Mouse (Mus musculus) liver, embryonic 14.5 days (tissue): ENCODE data around the gene Acbd5. TPM values are rescaled to one million over a fixed set of nuclear protein-coding genes. Genes with fewer than 3 reads are reported as not detected.

Source experiments
- ATAC-seq: fragments of 200-750 bp; cut with Nextera tagmentation; 2 replicates; pipeline ENCODE4 v1.8.0; 2017; ENCODE audit warnings: moderate number of reproducible peaks, mild to moderate bottlenecking, moderate library complexity; ENCODE audit not compliant: insufficient read depth
- DNase-seq, 3 experiments: peaks; one replicate each; pipeline ENCODE4 v3.0.0-alpha.2; 2012 to 2013; ENCODE audit warnings: low read depth in 3 of 3, low spot score in 3 of 3
- H3K27ac ChIP-seq: fragments of 300-500 bp; sonication (generic); 2 replicates; pipeline ENCODE4 v1.5.1; 2014; ENCODE audit warnings: moderate library complexity, mild to moderate bottlenecking, control low read depth, inconsistent platforms
- H3K27me3 ChIP-seq: fragments of 300-500 bp; sonication (generic); 2 replicates; pipeline ENCODE4 v1.6.1; 2014; ENCODE audit warnings: mild to moderate bottlenecking, low read length, moderate library complexity; ENCODE audit not compliant: control insufficient read depth, insufficient read depth
- H3K36me3 ChIP-seq: fragments of 300-500 bp; sonication (generic); replicated peaks from 2 replicates; pipeline ENCODE4 v1.6.1; 2014; ENCODE audit warnings: low read depth; ENCODE audit not compliant: control insufficient read depth, insufficient read depth
- H3K4me1 ChIP-seq, 2 experiments: fragments of 200-500 bp in 1 of 2; fragments of 300-500 bp in 1 of 2; sonication (generic) in 1 of 2; replicated peaks; 2 replicates each; pipeline ENCODE4 v1.6.1; 2012 to 2014; ENCODE audit warnings: antibody characterized with exemption in 1 of 2, inconsistent platforms in 1 of 2, low read length in 1 of 2; ENCODE audit not compliant: control insufficient read depth in 2 of 2, insufficient read depth in 2 of 2
- H3K4me2 ChIP-seq: fragments of 300-500 bp; sonication (generic); 2 replicates; pipeline ENCODE4 v1.6.1; 2014; ENCODE audit warnings: low read depth, mild to moderate bottlenecking, control low read depth, moderate library complexity
- H3K4me3 ChIP-seq, 2 experiments: fragments of 200-500 bp in 1 of 2; fragments of 300-500 bp in 1 of 2; sonication (generic) in 1 of 2; 2 replicates each; pipeline ENCODE4 v1.5.1; 2012 to 2014; ENCODE audit warnings: low read depth in 2 of 2, low read length in 2 of 2, mild to moderate bottlenecking in 2 of 2, control low read depth in 1 of 2, inconsistent platforms in 1 of 2, moderate library complexity in 1 of 2; ENCODE audit not compliant: insufficient read depth in 1 of 2
- H3K9ac ChIP-seq: fragments of 300-500 bp; sonication (generic); replicated peaks from 2 replicates; pipeline ENCODE4 v1.6.1; 2014; ENCODE audit warnings: mild to moderate bottlenecking, control low read depth, moderate library complexity
- H3K9me3 ChIP-seq: fragments of 300-500 bp; sonication (generic); 2 replicates; pipeline ENCODE4 v1.6.1; 2016; ENCODE audit warnings: low read length, mixed read lengths; ENCODE audit not compliant: control insufficient read depth
- CTCF ChIP-seq: IDR thresholded peaks from 2 replicates; pipeline ENCODE4 v1.5.1; 2016; ENCODE audit warnings: antibody characterized with exemption, low read depth, control low read depth
- EP300 ChIP-seq: IDR thresholded peaks from 2 replicates; pipeline ENCODE4 v1.6.1; 2016; ENCODE audit warnings: antibody characterized with exemption, low read depth
- WGBS: fragments of 180-500 bp; shearing (Covaris S2); extraction: QIAGEN DNeasy Blood & Tissue Kit; methylation state at CpG from one replicate; pipeline ENCODE4 v1.1.7; 2014; ENCODE audit not compliant: insufficient replicate concordance; 5-methylcytosine and 5-hydroxymethylcytosine counted together
- polyA plus RNA-seq, 2 experiments: library from polyadenylated mRNA; depleted of rRNA in 1 of 2; stranded (reverse) in 1 of 2; unstranded in 1 of 2; fragments of >200 nt; fragmentation: Nextera tagmentation in 1 of 2; extraction: Ambion mirVana in 1 of 2; gene quantifications; 2 replicates each; pipeline versions ENCODE4 v1.2.1 to v1.2.3; 2012 to 2014

Acbd5 gene
- polyA plus RNA-seq, 2 experiments: 6.1 to 10.4 TPM

DNA sequence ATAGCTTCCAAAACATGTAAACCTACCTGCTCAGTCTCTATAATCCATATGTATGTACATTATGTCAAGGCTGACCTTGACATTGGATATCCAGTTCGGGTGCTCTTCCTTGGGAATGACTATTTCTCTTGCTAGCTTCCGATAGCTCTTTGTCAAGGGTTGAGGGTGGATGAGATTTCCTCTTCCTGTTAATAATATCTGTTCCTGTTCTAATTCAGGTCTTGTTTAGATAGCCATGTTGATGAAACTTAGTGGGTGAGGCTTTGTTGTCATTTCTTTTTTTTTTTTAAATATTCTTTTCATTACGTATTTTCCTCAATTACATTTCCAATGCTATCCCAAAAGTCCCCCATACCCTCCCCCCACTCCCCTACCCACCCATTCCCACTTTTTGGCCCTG, 25.8 kb upstream of the Acbd5 start:
- no peaks in the 10 kb centered on the region for H3K36me3 ChIP-seq
- 70% methylated on average over 3 of the region's 3 CpGs for WGBS
- H3K4me1 ChIP-seq: peaks cover 5 to 10% of the 10 kb centered on the region in 2 experiments
- TF ChIP-seq CTCF: no peak
- no peak for TF ChIP-seq EP300
- DNase-seq: no peak
- no peak overlapping the region for H3K4me2 ChIP-seq
- H3K4me3 ChIP-seq: no peak overlapping the region
- H3K9ac ChIP-seq: no peak overlapping the region
- no peaks in the 10 kb centered on the region for H3K27me3 ChIP-seq
- H3K9me3 ChIP-seq: no peaks in the 10 kb centered on the region
- no peak for ATAC-seq
- no peak overlapping the region for H3K27ac ChIP-seq

DNA sequence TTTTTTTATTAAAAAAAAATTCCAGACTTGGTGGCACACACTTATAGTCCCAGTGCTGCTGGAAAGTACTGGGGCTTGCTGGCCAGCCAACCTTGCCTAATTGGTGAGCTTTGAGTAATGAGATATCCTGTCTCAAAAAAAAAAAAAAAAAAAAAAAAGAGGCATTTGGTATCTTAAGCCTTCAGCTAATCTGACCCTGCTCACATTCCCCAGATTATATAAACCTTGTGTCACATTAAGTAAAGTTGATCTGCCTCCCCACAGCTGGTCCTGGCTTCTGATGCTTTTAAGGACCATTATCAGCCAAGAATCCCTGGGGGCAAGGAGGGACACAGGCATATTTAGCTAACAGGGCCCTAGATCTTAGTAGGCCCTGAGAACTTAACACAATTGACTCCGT, 22.3 kb upstream of the Acbd5 start:
- Histone ChIP-seq H3K9ac (no peak overlapping the region), H3K36me3 (no peaks in the 10 kb centered on the region), H3K27ac (no peak overlapping the region), H3K4me2 (no peak overlapping the region), H3K4me3 (no peak overlapping the region), H3K9me3 (no peaks in the 10 kb centered on the region), H3K27me3 (no peaks in the 10 kb centered on the region), H3K4me1 (no peaks in the 10 kb centered on the region)
- no peak for TF ChIP-seq CTCF
- TF ChIP-seq EP300: no peak
- ATAC-seq (no peak), DNase-seq (no peak)
- 29% methylated on average over 1 of the region's 1 CpGs for WGBS

DNA sequence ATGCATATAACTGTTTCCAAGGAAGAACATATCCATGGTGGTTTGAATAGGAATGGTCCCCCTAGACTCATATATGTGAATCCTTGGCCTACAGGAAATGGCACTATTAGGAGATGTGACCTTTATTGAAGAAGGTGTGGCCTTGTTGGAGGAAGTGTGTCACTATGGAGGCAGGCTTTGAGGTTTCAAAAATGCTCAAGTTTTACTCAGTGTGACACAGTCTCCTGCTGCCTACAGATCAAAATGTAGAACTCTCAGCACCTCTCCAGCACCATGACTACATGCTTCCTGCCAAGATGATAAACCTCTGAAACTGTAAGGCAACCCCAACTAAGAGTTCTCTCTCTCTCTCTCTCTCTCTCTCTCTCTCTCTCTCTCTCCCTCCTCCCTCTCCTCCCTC, 20.0 kb upstream of the Acbd5 start:
- Histone ChIP-seq H3K4me1 (no peaks in the 10 kb centered on the region), H3K27me3 (no peaks in the 10 kb centered on the region), H3K9ac (no peak overlapping the region), H3K36me3 (no peaks in the 10 kb centered on the region), H3K27ac (no peak overlapping the region), H3K4me2 (no peak overlapping the region), H3K4me3 (no peak overlapping the region), H3K9me3 (no peaks in the 10 kb centered on the region)
- TF ChIP-seq CTCF (no peak), EP300 (no peak)
- DNase-seq (no peak), ATAC-seq (no peak)

- Histone ChIP-seq H3K9me3 (no peaks in the 10 kb centered on the region), H3K27me3 (no peaks in the 10 kb centered on the region), H3K4me3 (no peak overlapping the region), H3K9ac (no peak overlapping the region), H3K36me3 (no peaks in the 10 kb centered on the region), H3K27ac (no peak overlapping the region), H3K4me1 (no peaks in the 10 kb centered on the region), H3K4me2 (no peak overlapping the region)
- WGBS: 63% methylated on average over 2 of the region's 2 CpGs
- DNase-seq (no peak), ATAC-seq (no peak)
- no peak for TF ChIP-seq EP300
- TF ChIP-seq CTCF: no peak
Measured at GRCm38 (mm10) chr2:23051890-23052289, 16.1 kb upstream of the Acbd5 start.

DNA sequence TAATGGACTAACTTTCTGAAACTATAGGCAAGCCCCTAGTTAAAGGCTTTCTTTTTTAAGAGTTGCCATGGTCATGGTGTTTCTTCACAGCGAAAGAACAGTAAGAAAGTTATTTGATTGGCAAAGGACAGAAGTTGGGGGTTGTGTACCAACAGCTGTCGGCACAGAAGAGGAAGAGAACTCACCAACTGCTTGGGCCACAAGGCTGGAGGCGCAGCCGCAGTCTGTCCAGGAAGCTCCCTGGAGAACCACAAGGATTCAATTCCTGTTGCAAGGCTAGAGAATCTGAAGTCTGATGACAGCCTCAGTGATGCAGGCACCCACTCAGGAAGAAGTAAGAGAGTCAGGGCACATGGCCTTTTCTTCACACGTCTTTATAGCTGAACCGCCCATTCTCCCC, 15.4 kb upstream of the Acbd5 start:
- DNase-seq: no peak
- H3K4me2 ChIP-seq: no peak overlapping the region
- TF ChIP-seq CTCF: no peak
- no peak for TF ChIP-seq EP300
- no peak overlapping the region for H3K27ac ChIP-seq
- no peak overlapping the region for H3K9ac ChIP-seq
- no peak for ATAC-seq
- H3K27me3 ChIP-seq: no peaks in the 10 kb centered on the region
- H3K4me3 ChIP-seq: no peak overlapping the region
- no peaks in the 10 kb centered on the region for H3K4me1 ChIP-seq
- no peaks in the 10 kb centered on the region for H3K9me3 ChIP-seq
- WGBS: 26% methylated on average over 6 of the region's 6 CpGs
- H3K36me3 ChIP-seq: no peaks in the 10 kb centered on the region

DNA sequence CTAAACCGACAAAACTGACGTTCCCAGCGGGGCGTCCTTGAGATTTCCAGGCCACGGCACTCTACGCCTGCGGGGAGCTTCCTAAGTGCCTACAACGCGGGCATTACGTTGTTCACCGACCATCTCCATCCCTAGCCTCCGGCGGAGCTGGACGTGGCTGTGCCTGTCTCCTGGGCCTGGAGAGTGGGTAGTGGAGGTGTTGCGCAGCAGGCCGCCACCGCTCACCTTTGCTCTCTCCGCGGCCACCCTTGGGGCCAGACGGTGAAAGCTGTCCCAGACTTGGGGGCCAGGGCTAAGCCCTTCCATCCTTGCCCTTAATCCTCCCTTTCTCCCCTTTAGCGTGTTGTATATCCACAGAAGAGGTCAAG, 387 bp downstream of the Acbd5 start:
- no peak for TF ChIP-seq CTCF
- no peak for TF ChIP-seq EP300
- Histone ChIP-seq H3K9ac (peak overlapping the region; percentile 90), H3K36me3 (no peaks in the 10 kb centered on the region), H3K9me3 (no peaks in the 10 kb centered on the region), H3K4me1 (peaks cover 3 to 6% of the 10 kb centered on the region in 2 experiments; a peak in 2 of 4 replicates), H3K27ac (peak overlapping the region; percentile 96), H3K4me2 (peak overlapping the region; percentile 99), H3K4me3 (peak overlapping the region; percentile 76 to 81), H3K27me3 (no peaks in the 10 kb centered on the region)
- 1% methylated on average over 21 of the region's 21 CpGs for WGBS
- no peak for DNase-seq
- ATAC-seq: peak; percentile 67
